Mouse (Mus musculus): Measurements from ENCODE around the gene Gm28372. TPM values are rescaled to one million over a fixed set of nuclear protein-coding genes. Genes with fewer than 3 reads are reported as not detected.

Gene Gm28372
- polyA plus RNA-seq (2012; rRNA removed; ENCODE audit: low replicate concordance), result not detected in 2 replicates

GRCm38 (mm10) chr2:130404939-130405338, at the start of gene Gm28372, which contains the start of gene 1700020A23Rik:
TSS of gene Gm28372 (plus strand) at chr2:130405239.
TSS of gene 1700020A23Rik (plus strand) at chr2:130405259.

GRCm38 (mm10) chr2:130397186-130397985, 7.7 kb upstream of the Gm28372 start, which contains the start of gene Cpxm1:
TSS of gene Cpxm1 (minus strand) at chr2:130397574.

GRCm38 (mm10) chr2:130406178-130406577, 1.1 kb downstream of the Gm28372 start, which contains the start of gene Tmem239:
TSS of gene Tmem239 (plus strand) at chr2:130406478.

GRCm38 (mm10) chr2:130424126-130424853, 19.3 kb downstream of the Gm28372 start, which contains the start of the genes Vps16 and Pced1a:
TSS of gene Vps16 (plus strand) at chr2:130424339.
TSS of gene Pced1a (minus strand) at chr2:130424701.

GRCm38 (mm10) chr2:130449794-130450433, 44.9 kb downstream of the Gm28372 start, which contains the start of gene Ptpra:
TSS of gene Ptpra (plus strand) at chr2:130450278.

Other genes starting within 250 kb of the Gm28372 start
- 226 and 267 TPM in 2 replicates for gene Snrpb, start 225.8 kb upstream of the Gm28372 start, polyA plus RNA-seq (2012; rRNA removed; ENCODE audit: low replicate concordance)
- gene Tmc2, start 210.0 kb upstream of the Gm28372 start, polyA plus RNA-seq (2012; rRNA removed; ENCODE audit: low replicate concordance), result not detected in 2 replicates
- 16.7 and 33.7 TPM in 2 replicates for gene Nop56, start 130.8 kb upstream of the Gm28372 start, polyA plus RNA-seq (2012; rRNA removed; ENCODE audit: low replicate concordance)
- 150 and 184 TPM in 2 replicates for gene Idh3b, start 120.7 kb upstream of the Gm28372 start, polyA plus RNA-seq (2012; rRNA removed; ENCODE audit: low replicate concordance)
- gene Ebf4, start 110.1 kb upstream of the Gm28372 start, polyA plus RNA-seq (2012; rRNA removed; ENCODE audit: low replicate concordance), result 1.4 and 1.8 TPM in 2 replicates
- gene Cpxm1, start 7.7 kb upstream of the Gm28372 start, polyA plus RNA-seq (2012; rRNA removed; ENCODE audit: low replicate concordance), result 1.1 and 1.2 TPM in 2 replicates
- gene 1700020A23Rik, start within 50 bp of the Gm28372 start, polyA plus RNA-seq (2012; rRNA removed; ENCODE audit: low replicate concordance), result not detected in 2 replicates
- not detected in 2 replicates for gene Tmem239, start 1.2 kb downstream of the Gm28372 start, polyA plus RNA-seq (2012; rRNA removed; ENCODE audit: low replicate concordance)
- gene Vps16, start 19.1 kb downstream of the Gm28372 start, polyA plus RNA-seq (2012; rRNA removed; ENCODE audit: low replicate concordance), result 29.5 and 34.3 TPM in 2 replicates
- gene Pced1a, start 19.5 kb downstream of the Gm28372 start, polyA plus RNA-seq (2012; rRNA removed; ENCODE audit: low replicate concordance), result 10.8 and 17.5 TPM in 2 replicates
- 12.7 and 22.3 TPM in 2 replicates for gene Ptpra, start 45.0 kb downstream of the Gm28372 start, polyA plus RNA-seq (2012; rRNA removed; ENCODE audit: low replicate concordance)
- 85.0 and 146 TPM in 2 replicates for gene Mrps26, start 158.5 kb downstream of the Gm28372 start, polyA plus RNA-seq (2012; rRNA removed; ENCODE audit: low replicate concordance)
- gene Oxt, start 170.9 kb downstream of the Gm28372 start, polyA plus RNA-seq (2012; rRNA removed; ENCODE audit: low replicate concordance), result not detected in 2 replicates
- gene Avp, start 177.3 kb downstream of the Gm28372 start, polyA plus RNA-seq (2012; rRNA removed; ENCODE audit: low replicate concordance), result 0.26 TPM in 1 of 2 replicates, not detected in the other
- gene Fastkd5, start 224.8 kb downstream of the Gm28372 start, polyA plus RNA-seq (2012; rRNA removed; ENCODE audit: low replicate concordance), result 0.23 and 0.46 TPM in 2 replicates
- 3.7 and 4.6 TPM in 2 replicates for gene Ubox5, start 224.8 kb downstream of the Gm28372 start, polyA plus RNA-seq (2012; rRNA removed; ENCODE audit: low replicate concordance)
- 48.2 and 56.0 TPM in 2 replicates for gene Lzts3, start 237.6 kb downstream of the Gm28372 start, polyA plus RNA-seq (2012; rRNA removed; ENCODE audit: low replicate concordance)

Measured in duodenum, adult 2 months (tissue).